Mouse (Mus musculus) liver, postnatal 0 days (tissue): Measurements from ENCODE around the gene Pramel7.
"Not testable (repeated sequence)": the region's sequence is repeated elsewhere in the genome, so short reads cannot be mapped to it uniquely, and the experiment has no call there.

Experiments
- CTCF ChIP-seq: sonication (generic); IDR thresholded peaks from 2 replicates; pipeline ENCODE4 v1.5.1; 2016; ENCODE audit warnings: antibody characterized with exemption, low read depth
- EP300 ChIP-seq: IDR thresholded peaks from 2 replicates; pipeline ENCODE4 v1.6.1; 2016; ENCODE audit warnings: antibody characterized with exemption, low read depth, mild to moderate bottlenecking

DNA sequence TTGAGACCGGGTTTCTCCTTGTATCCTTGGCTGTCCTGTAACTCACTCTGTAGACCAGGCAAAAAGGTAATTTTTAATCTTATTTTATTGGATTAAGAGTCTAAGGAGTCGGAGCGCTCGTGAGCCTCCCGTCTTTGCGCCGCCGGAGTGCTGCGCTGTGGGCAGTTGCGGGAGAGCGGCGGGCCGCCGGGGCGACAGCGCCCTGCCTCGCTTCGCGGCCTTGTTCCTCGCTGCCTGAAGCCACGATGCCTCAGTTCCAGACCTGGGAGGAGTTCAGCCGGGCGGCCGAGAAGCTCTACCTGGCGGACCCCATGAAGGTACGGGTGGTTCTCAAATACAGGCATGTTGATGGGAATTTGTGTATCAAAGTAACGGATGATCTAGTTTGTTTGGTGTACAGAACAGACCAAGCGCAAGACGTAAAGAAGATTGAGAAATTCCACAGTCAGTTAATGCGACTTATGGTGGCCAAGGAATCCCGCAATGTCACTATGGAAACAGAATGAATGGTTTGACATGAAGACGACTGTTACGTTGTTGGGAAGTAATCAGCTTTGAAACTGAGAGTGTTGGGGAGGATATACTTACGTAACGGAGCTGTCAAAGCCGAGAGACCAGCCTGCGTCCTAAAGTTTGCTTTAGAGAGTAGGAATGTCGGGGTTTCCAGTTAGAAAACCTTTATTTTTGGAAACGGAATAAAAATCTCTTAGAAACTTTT, 29.2 kb upstream of the Pramel7 start:
- not testable (repeated sequence) for TF ChIP-seq CTCF, EP300
